Mouse (Mus musculus): ENCODE data around the gene 1700001F09Rik. TPM values are rescaled to one million over a fixed set of nuclear protein-coding genes. Genes with fewer than 3 reads are reported as not detected.
"Not testable (repeated sequence)": the region's sequence is repeated elsewhere in the genome, so short reads cannot be mapped to it uniquely, and the experiment has no call there.

1700001F09Rik gene
- not detected in 2 replicates for polyA plus RNA-seq (2012)

DNA sequence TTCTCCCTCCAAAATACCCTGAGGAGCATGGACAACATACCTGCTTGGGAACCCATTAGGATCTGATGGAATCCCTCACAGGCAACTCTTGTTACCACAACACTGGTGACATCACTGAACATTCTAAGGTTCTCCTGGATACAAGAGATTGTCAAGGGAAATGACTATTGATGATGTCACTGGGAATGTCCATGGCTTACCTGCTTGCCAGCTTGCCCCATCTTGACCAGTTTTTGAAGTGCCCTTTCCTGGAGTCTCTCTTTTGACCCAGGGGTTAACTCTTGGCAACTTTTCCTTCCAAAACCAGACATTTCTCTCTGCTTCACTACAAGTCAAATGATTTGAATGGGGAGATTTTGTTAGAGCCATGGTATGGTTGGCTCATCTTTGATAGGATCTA is at the start of gene 1700001F09Rik:
Gene 1700001F09Rik, minus strand, starts transcription at position 101 of the 400 bp plus-strand sequence.
- not testable (repeated sequence) for TF ChIP-seq GATA1 (IDR thresholded peaks at IDR 0.05; ENCODE audit: low read length)

DNA sequence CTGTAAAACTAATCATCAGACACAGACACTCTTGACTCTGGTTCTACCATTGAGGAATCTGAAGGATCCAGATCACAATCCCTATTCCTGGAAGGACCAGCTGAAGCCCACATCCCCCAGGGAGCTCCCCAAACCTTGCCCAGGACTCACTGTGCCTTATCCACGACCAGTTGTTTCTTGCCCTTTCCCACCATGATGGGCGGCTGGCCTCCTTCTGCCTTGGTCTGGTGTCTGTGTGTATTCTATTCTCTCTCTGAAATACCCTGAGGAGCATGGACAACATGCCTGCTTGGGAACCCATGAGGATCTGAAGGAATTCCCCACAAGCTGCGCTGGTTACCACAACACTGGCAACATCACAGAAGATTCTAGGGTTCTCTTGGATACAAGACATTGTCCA is 54.1 kb downstream of the 1700001F09Rik start, which contains the start of gene Gm8127:
Gene Gm8127, minus strand, starts transcription at position 330 of the 400 bp plus-strand sequence.
- not testable (repeated sequence) for TF ChIP-seq GATA1 (IDR thresholded peaks at IDR 0.05; ENCODE audit: low read length)

Other genes starting within 250 kb of the 1700001F09Rik start
- not detected in 2 replicates for gene Gm8104, start 247.2 kb downstream of the 1700001F09Rik start, polyA plus RNA-seq (2012)
- not detected in 2 replicates for gene Gm7233, start 167.9 kb downstream of the 1700001F09Rik start, polyA plus RNA-seq (2012)
- not detected in 2 replicates for gene Gm8122, start 112.5 kb downstream of the 1700001F09Rik start, polyA plus RNA-seq (2012)
- gene Gm8126, start 89.2 kb downstream of the 1700001F09Rik start, polyA plus RNA-seq (2012): not detected in 2 replicates
- 1.9 and 5.8 TPM in 2 replicates for gene Gm9732, start 72.8 kb downstream of the 1700001F09Rik start, polyA plus RNA-seq (2012)
- gene Gm8127, start 54.0 kb downstream of the 1700001F09Rik start, polyA plus RNA-seq (2012): not detected in 2 replicates
- gene Gm8138, start 68.5 kb upstream of the 1700001F09Rik start, polyA plus RNA-seq (2012): not detected in 2 replicates
- not detected in 2 replicates for gene Gm5799, start 195.8 kb upstream of the 1700001F09Rik start, polyA plus RNA-seq (2012)
- not detected in 2 replicates for gene Gm17654, start 231.3 kb upstream of the 1700001F09Rik start, polyA plus RNA-seq (2012)

Measured in G1E-ER4 (cell line).